Mouse (Mus musculus) myocyte (in vitro differentiated cells): ENCODE results near the gene Bbs9. TPM values are rescaled to one million over a fixed set of nuclear protein-coding genes. Genes with fewer than 3 reads are reported as not detected.

Source experiments
- H3K27me3 ChIP-seq: one replicate; pipeline ENCODE4 v1.6.1; 2011; ENCODE audit not compliant: control insufficient read depth, insufficient read depth, insufficient read length
- H3K36me3 ChIP-seq: one replicate; pipeline ENCODE4 v1.6.1; 2011; ENCODE audit not compliant: control insufficient read depth, insufficient read depth
- H3K4me2 ChIP-seq: one replicate; pipeline ENCODE4 v1.6.1; 2011; ENCODE audit warnings: low read depth, control low read depth
- H3K4me3 ChIP-seq: one replicate; pipeline ENCODE4 v1.5.1; 2011; ENCODE audit warnings: mild to moderate bottlenecking, control low read depth, moderate library complexity
- H3K79me2 ChIP-seq: one replicate; pipeline ENCODE4 v1.6.1; 2011; ENCODE audit not compliant: control insufficient read depth, insufficient read depth
- H3ac ChIP-seq: one replicate; pipeline ENCODE4 v1.6.1; 2011; ENCODE audit not compliant: control insufficient read depth, insufficient read length
- CEBPB ChIP-seq: IDR thresholded peaks from 2 replicates; pipeline ENCODE4 v1.6.1; 2011; ENCODE audit warnings: mild to moderate bottlenecking, moderate library complexity; ENCODE audit not compliant: poor library complexity, insufficient read depth, severe bottlenecking
- E2F4 ChIP-seq: IDR thresholded peaks from one replicate; pipeline ENCODE4 v1.6.1; 2011; ENCODE audit warnings: mild to moderate bottlenecking, control low read depth, moderate library complexity; ENCODE audit not compliant: insufficient read depth
- MAX ChIP-seq: IDR thresholded peaks from one replicate; pipeline ENCODE4 v1.6.1; 2011; ENCODE audit warnings: low read depth, mild to moderate bottlenecking, control low read depth
- MYOD1 ChIP-seq, 3 experiments: IDR thresholded peaks; one replicate each; pipeline ENCODE4 v1.6.1; 2011; ENCODE audit warnings: control low read depth in 2 of 3, low read depth in 2 of 3, mild to moderate bottlenecking in 2 of 3, moderate library complexity in 1 of 3; ENCODE audit not compliant: insufficient read length in 2 of 3, control insufficient read depth in 1 of 3
- MYOG ChIP-seq, 3 experiments: IDR thresholded peaks; one replicate each; pipeline ENCODE4 v1.6.1; 2011; ENCODE audit warnings: control low read depth in 2 of 3, low read depth in 2 of 3, mild to moderate bottlenecking in 2 of 3; ENCODE audit not compliant: insufficient read length in 2 of 3, control insufficient read depth in 1 of 3, insufficient read depth in 1 of 3
- POLR2A ChIP-seq: IDR thresholded peaks from one replicate; pipeline ENCODE4 v1.6.1; 2011; ENCODE audit warnings: low read depth, mild to moderate bottlenecking, control low read depth, moderate library complexity; ENCODE audit not compliant: insufficient read length
- POLR2AphosphoS2 ChIP-seq: IDR thresholded peaks from one replicate; pipeline ENCODE4 v1.6.1; 2011; ENCODE audit warnings: low read depth, control low read depth; ENCODE audit not compliant: insufficient read length
- REST ChIP-seq: IDR thresholded peaks from one replicate; pipeline ENCODE4 v1.6.1; 2011; ENCODE audit warnings: mild to moderate bottlenecking, control low read depth, moderate library complexity; ENCODE audit not compliant: insufficient read depth, insufficient read length
- SRF ChIP-seq: IDR thresholded peaks from one replicate; pipeline ENCODE4 v1.6.1; 2011; ENCODE audit warnings: low read depth; ENCODE audit not compliant: control insufficient read depth, insufficient read length
- TCF12 ChIP-seq: IDR thresholded peaks from one replicate; pipeline ENCODE4 v1.6.1; 2011; ENCODE audit warnings: mild to moderate bottlenecking, control low read depth; ENCODE audit not compliant: poor library complexity, insufficient read depth, severe bottlenecking
- TCF3 ChIP-seq: IDR thresholded peaks from one replicate; pipeline ENCODE4 v1.6.1; 2011; ENCODE audit warnings: low read depth, control low read depth; ENCODE audit not compliant: insufficient read length
- USF1 ChIP-seq: IDR thresholded peaks from one replicate; pipeline ENCODE4 v1.6.1; 2011; ENCODE audit warnings: low read depth, mild to moderate bottlenecking, control low read depth, moderate library complexity
- polyA plus RNA-seq: library from polyadenylated mRNA; unstranded; fragments of >200 nt; fragmentation: generic; extraction: Trizol; gene quantifications from one replicate; pipeline ENCODE4 v1.2.1, GENCODE M21; 2012; ENCODE audit warnings: missing spikeins

Bbs9 gene
- polyA plus RNA-seq, 1 experiment, result 3.6 TPM

GRCm38 (mm10) chr9:22578266-22578665, 102.8 kb downstream of the Bbs9 start:
- H3K4me3 ChIP-seq, result no peak overlapping the region
- no peaks in the 10 kb centered on the region for H3K36me3 ChIP-seq
- H3K4me2 ChIP-seq, result no peak overlapping the region
- H3K27me3 ChIP-seq, result no peaks in the 10 kb centered on the region
- H3K79me2 ChIP-seq, result no peaks in the 10 kb centered on the region
- no peak overlapping the region for H3ac ChIP-seq
- TF ChIP-seq MYOD1 (IDR thresholded peaks at IDR 0.05; ENCODE audit: control insufficient read depth in 1 of 3, insufficient read length in 2 of 3, low read depth in 2 of 3) (no peak), TCF12 (no peak), MAX (no peak), USF1 (no peak), POLR2A (no peak), SRF (no peak), E2F4 (no peak)

DNA sequence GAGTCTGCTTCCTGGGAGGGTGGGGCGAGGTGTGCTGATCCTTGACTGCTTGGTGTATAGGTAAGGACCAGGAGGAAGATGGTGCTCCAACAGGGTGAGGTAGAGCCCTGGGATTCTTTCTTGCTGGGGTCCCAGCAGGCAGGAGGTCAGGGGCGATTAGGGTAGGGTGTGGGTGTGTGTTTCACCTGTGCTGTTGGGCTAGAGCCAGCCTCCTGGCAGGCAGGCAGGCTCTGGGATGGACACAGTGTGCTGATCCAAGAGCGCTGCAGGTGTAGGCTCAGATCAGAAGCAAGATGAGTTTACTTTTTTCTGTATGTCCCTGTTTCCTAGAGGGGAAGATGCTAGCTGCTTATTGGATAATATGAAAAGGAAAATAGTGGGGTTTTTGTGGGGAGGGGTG, 108.7 kb downstream of the Bbs9 start:
- Histone ChIP-seq H3K27me3 (no peaks in the 10 kb centered on the region), H3K4me3 (no peak overlapping the region), H3K36me3 (no peaks in the 10 kb centered on the region), H3ac (no peak overlapping the region), H3K79me2 (no peaks in the 10 kb centered on the region), H3K4me2 (no peak overlapping the region)
- no peak for TF ChIP-seq MYOD1 (IDR thresholded peaks at IDR 0.05; ENCODE audit: control insufficient read depth in 1 of 3, insufficient read length in 2 of 3, low read depth in 2 of 3)
- TF ChIP-seq REST, result no peak
- no peak for TF ChIP-seq POLR2A
- no peak for TF ChIP-seq USF1
- TF ChIP-seq SRF, result no peak
- no peak for TF ChIP-seq TCF3
- no peak for TF ChIP-seq E2F4
- no peak for TF ChIP-seq MYOG (IDR thresholded peaks at IDR 0.05; ENCODE audit: control insufficient read depth in 1 of 3, insufficient read depth in 1 of 3, insufficient read length in 2 of 3, low read depth in 2 of 3)
- TF ChIP-seq CEBPB, result no peak
- no peak for TF ChIP-seq MAX
- TF ChIP-seq POLR2AphosphoS2, result no peak
- TF ChIP-seq TCF12, result no peak

DNA sequence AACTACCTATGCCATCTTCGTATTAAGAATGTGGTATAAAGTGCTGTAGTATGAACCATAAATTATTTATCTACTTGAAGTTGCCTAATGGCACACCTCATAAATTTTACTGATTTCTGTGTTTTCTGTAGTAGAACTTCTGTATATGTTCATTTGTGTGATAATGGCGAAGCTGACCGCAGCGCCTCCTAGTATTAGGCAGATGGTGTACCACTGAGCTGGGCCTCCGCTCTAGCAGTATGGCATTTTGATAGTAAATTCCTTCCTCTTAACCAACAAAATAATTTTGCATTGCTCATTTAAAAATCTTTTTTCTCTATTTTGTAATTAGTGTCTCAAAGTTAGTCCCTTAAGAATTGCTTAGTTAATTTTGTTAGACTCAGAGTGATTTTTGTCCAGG, 117.5 kb downstream of the Bbs9 start:
- Histone ChIP-seq H3K4me3 (no peak overlapping the region), H3K4me2 (no peak overlapping the region), H3K36me3 (no peaks in the 10 kb centered on the region), H3K79me2 (no peaks in the 10 kb centered on the region), H3K27me3 (no peaks in the 10 kb centered on the region), H3ac (no peak overlapping the region)
- TF ChIP-seq REST (no peak), USF1 (no peak), SRF (no peak), MYOG (IDR thresholded peaks at IDR 0.05; ENCODE audit: control insufficient read depth in 1 of 3, insufficient read depth in 1 of 3, insufficient read length in 2 of 3, low read depth in 2 of 3) (no peak), CEBPB (no peak), POLR2AphosphoS2 (no peak), POLR2A (no peak), E2F4 (no peak), TCF12 (no peak), TCF3 (no peak), MYOD1 (IDR thresholded peaks at IDR 0.05; ENCODE audit: control insufficient read depth in 1 of 3, insufficient read length in 2 of 3, low read depth in 2 of 3) (no peak), MAX (no peak)

DNA sequence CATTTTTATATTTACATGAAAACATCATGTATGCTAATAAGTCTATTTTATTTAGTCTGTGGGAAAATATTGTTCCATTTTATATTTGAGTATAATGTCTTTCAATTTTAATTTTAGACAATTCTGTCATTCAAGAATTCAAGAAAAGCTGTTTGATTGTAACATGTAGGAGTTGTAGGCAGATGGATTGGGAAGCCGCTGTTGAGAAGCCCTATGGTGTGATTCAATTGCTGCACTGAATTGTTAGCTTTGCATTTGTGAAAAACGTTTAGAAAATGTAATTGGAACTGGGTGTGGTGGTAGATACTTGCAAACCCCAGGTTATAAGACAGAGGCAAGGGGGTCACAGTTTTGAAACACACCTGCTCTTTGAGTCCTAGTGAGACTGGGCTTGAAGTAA, 121.1 kb downstream of the Bbs9 start:
- Histone ChIP-seq H3K4me3 (no peak overlapping the region), H3K36me3 (no peaks in the 10 kb centered on the region), H3K79me2 (no peaks in the 10 kb centered on the region), H3K4me2 (no peak overlapping the region), H3K27me3 (no peaks in the 10 kb centered on the region), H3ac (no peak overlapping the region)
- no peak for TF ChIP-seq TCF12
- no peak for TF ChIP-seq SRF
- no peak for TF ChIP-seq TCF3
- TF ChIP-seq MYOG (IDR thresholded peaks at IDR 0.05; ENCODE audit: control insufficient read depth in 1 of 3, insufficient read depth in 1 of 3, insufficient read length in 2 of 3, low read depth in 2 of 3), result no peak
- no peak for TF ChIP-seq REST
- TF ChIP-seq POLR2A, result no peak
- no peak for TF ChIP-seq MYOD1 (IDR thresholded peaks at IDR 0.05; ENCODE audit: control insufficient read depth in 1 of 3, insufficient read length in 2 of 3, low read depth in 2 of 3)
- no peak for TF ChIP-seq MAX
- no peak for TF ChIP-seq USF1

- Histone ChIP-seq H3K36me3 (no peaks in the 10 kb centered on the region), H3K4me2 (no peak overlapping the region), H3K4me3 (no peak overlapping the region), H3K79me2 (no peaks in the 10 kb centered on the region), H3K27me3 (no peaks in the 10 kb centered on the region), H3ac (no peak overlapping the region)
- TF ChIP-seq MYOG (IDR thresholded peaks at IDR 0.05; ENCODE audit: control insufficient read depth in 1 of 3, insufficient read depth in 1 of 3, insufficient read length in 2 of 3, low read depth in 2 of 3) (no peak), MYOD1 (IDR thresholded peaks at IDR 0.05; ENCODE audit: control insufficient read depth in 1 of 3, insufficient read length in 2 of 3, low read depth in 2 of 3) (peak in 1 of 3 experiments; percentile 18)
Observed at GRCm38 (mm10) chr9:22613271-22613824, 137.8 kb downstream of the Bbs9 start.
